Mouse (Mus musculus) thymus, postnatal 0 days (tissue): ENCODE data around the gene Add2. TPM values are rescaled to one million over a fixed set of nuclear protein-coding genes. Genes with fewer than 3 reads are reported as not detected.

Experiments
- polyA plus RNA-seq: library from polyadenylated mRNA; unstranded; fragments of >200 nt; fragmentation: Nextera tagmentation; extraction: Ambion mirVana; gene quantifications from 2 replicates; pipeline ENCODE4 v1.2.1, GENCODE M21; 2015

Add2 gene
- polyA plus RNA-seq, 1 experiment from 2014 or later: 0.05 TPM

Other genes starting within 250 kb of the Add2 start
- gene Nat8f6, start 207.7 kb upstream of the Add2 start, polyA plus RNA-seq: not detected in 2 replicates
- 0.13 TPM in 1 of 2 replicates, not detected in the other for gene Nat8f5, start 207.7 kb upstream of the Add2 start, polyA plus RNA-seq
- 0.15 TPM in 1 of 2 replicates, not detected in the other for gene Nat8, start 196.6 kb upstream of the Add2 start, polyA plus RNA-seq
- 0.06 and 0.09 TPM in 2 replicates for gene Nat8f2, start 159.5 kb upstream of the Add2 start, polyA plus RNA-seq
- 3.1 and 4.3 TPM in 2 replicates for gene Nat8f4, start 123.8 kb upstream of the Add2 start, polyA plus RNA-seq
- 33.6 and 44.3 TPM in 2 replicates for gene Tprkb, start 116.8 kb upstream of the Add2 start, polyA plus RNA-seq
- 8.6 and 9.5 TPM in 2 replicates for gene Nat8f1, start 113.0 kb upstream of the Add2 start, polyA plus RNA-seq
- gene Dusp11, start 67.0 kb upstream of the Add2 start, polyA plus RNA-seq: 77.1 and 80.9 TPM in 2 replicates
- gene Figla, start 12.5 kb upstream of the Add2 start, polyA plus RNA-seq: not detected in 2 replicates
- gene Tgfa, start 166.5 kb downstream of the Add2 start, polyA plus RNA-seq: 0.32 and 0.40 TPM in 2 replicates